In the genomic region with DNA sequence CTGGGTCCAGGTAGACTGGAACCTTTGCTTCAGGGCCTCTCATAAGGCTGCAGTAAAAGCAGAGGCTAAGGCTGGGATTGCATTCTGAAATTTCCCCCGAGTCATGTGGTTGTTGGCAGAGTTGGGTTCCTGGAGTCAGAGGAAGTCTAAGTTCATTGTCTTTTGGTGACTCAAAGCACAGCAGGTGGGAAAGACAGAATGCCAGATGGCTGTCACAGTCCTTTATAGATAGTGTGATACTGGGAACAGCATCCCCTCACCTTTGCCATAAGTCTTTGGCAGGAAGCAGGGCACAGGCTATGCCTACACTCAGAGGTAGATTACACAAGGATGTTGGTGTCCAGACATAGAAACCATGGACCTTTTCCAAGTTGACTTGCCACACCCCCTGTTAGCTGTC, we compare ENCODE assay signal across 31 mouse cellular contexts. TPM values are rescaled to one million over a fixed set of nuclear protein-coding genes. Genes with fewer than 3 reads are reported as not detected.
DNase-seq lines count a peak whose midpoint lies in the region; ATAC-seq lines count a peak whose summit lies in the region.
"Had no signal": no experiment of that assay in that cellular context is flagged by ENCODE, and none has a peak within 500 bp of the region (broad histone marks: within the 10 kb centered on the region; RNA-seq: fewer than 3 reads in every experiment).

No protein-coding gene starts in this region.

- no peak overlapping the region for H3K9ac ChIP-seq in embryonic facial prominence, embryonic 15.5 days
- H3K9ac ChIP-seq: embryonic facial prominence, embryonic 12.5 days; hindbrain, embryonic 13.5 days; limb, embryonic 13.5 days; liver, embryonic 12.5 days; liver, postnatal 0 days; midbrain, embryonic 12.5 days; neural tube, embryonic 12.5 days had no signal

- no peaks in the 10 kb centered on the region for H3K36me3 ChIP-seq in embryonic facial prominence, embryonic 15.5 days
- H3K36me3 ChIP-seq in embryonic facial prominence, embryonic 10.5 days (replicated peaks) = no peaks in the 10 kb centered on the region
- H3K36me3 ChIP-seq: embryonic facial prominence, embryonic 12.5 days; hindbrain, embryonic 13.5 days; limb, embryonic 13.5 days; liver, embryonic 12.5 days; midbrain, embryonic 12.5 days; neural tube, embryonic 12.5 days had no signal

- peak; percentile 29; the same call in 1 of the 2 replicates for ATAC-seq in embryonic facial prominence, embryonic 15.5 days (ENCODE audit: insufficient number of reproducible peaks, low FRiP score, low TSS enrichment, low read depth)
- ATAC-seq: forebrain, embryonic 16.5 days; intestine, embryonic 16.5 days; liver, embryonic 12.5 days; liver, postnatal 0 days had no signal

- no peak overlapping the region for H3K4me3 ChIP-seq in embryonic facial prominence, embryonic 15.5 days (replicated peaks)
- no peak overlapping the region for H3K4me3 ChIP-seq in embryonic facial prominence, embryonic 10.5 days
- H3K4me3 ChIP-seq: embryonic facial prominence, embryonic 12.5 days; gastrocnemius, adult 2 months; hindbrain, embryonic 13.5 days; limb, embryonic 13.5 days; liver, embryonic 12.5 days; megakaryocyte, embryonic 14.5 days; midbrain, embryonic 12.5 days; myocyte; neural tube, embryonic 12.5 days had no signal

- no peak overlapping the region for H3K4me2 ChIP-seq in embryonic facial prominence, embryonic 15.5 days (replicated peaks)
- H3K4me2 ChIP-seq: embryonic facial prominence, embryonic 12.5 days; heart, embryonic 11.5 days; hindbrain, embryonic 13.5 days; limb, embryonic 13.5 days; liver, embryonic 12.5 days; midbrain, embryonic 12.5 days; neural tube, embryonic 12.5 days had no signal

- no peak overlapping the region for H3K27ac ChIP-seq in embryonic facial prominence, embryonic 15.5 days (replicated peaks)
- H3K27ac ChIP-seq in embryonic facial prominence, embryonic 10.5 days (replicated peaks) = no peak overlapping the region
- H3K27ac ChIP-seq: embryonic facial prominence, embryonic 12.5 days; gastrocnemius, adult 2 months; hindbrain, embryonic 13.5 days; limb, embryonic 13.5 days; liver, embryonic 12.5 days; midbrain, embryonic 12.5 days; neural tube, embryonic 12.5 days had no signal

- no peaks in the 10 kb centered on the region for H3K27me3 ChIP-seq in embryonic facial prominence, embryonic 15.5 days
- no peaks in the 10 kb centered on the region for H3K27me3 ChIP-seq in embryonic facial prominence, embryonic 10.5 days (replicated peaks; ENCODE audit: low read depth, poor library complexity, severe bottlenecking)
- H3K27me3 ChIP-seq: embryonic facial prominence, embryonic 12.5 days; hindbrain, embryonic 13.5 days; liver, embryonic 12.5 days; megakaryocyte, embryonic 14.5 days; midbrain, embryonic 12.5 days; neural tube, embryonic 12.5 days had no signal

- 88% methylated on average over 1 of the region's 1 CpGs for WGBS in embryonic facial prominence, embryonic 15.5 days
- 93% methylated on average over 1 of the region's 1 CpGs for WGBS in embryonic facial prominence, embryonic 10.5 days

- DNase-seq in embryonic facial prominence, embryonic 10.5 days (ENCODE audit: low spot score) = no peak
- peak; percentile 37 for DNase-seq in brain, adult 2 months (ENCODE audit: low read depth, low spot score)
- DNase-seq in cerebellum, adult 9-10 months = peak; percentile 47
- DNase-seq in cerebellum, postnatal 36 days = peak; percentile 49 to 64
- no peak for DNase-seq in ovary, postnatal 14 days (ENCODE audit: low spot score)
- no peak for DNase-seq in layer of hippocampus, postnatal 10 days (ENCODE audit: low spot score in 2 of 2)
- DNase-seq in urinary bladder, postnatal 25 days (ENCODE audit: low spot score) = no peak
- DNase-seq: adrenal gland, postnatal 14 days; gastrocnemius, adult 2 months; gastrocnemius, postnatal 36 days; heart, postnatal 4 days; kidney, adult 9 months; kidney, postnatal 10 days; layer of hippocampus, adult 9-11 months; liver, postnatal 0 days; lung, postnatal 4 days; right cerebral cortex, postnatal 4 days; thymus, postnatal 4 days had no signal

- H3K9me3 ChIP-seq in embryonic facial prominence, embryonic 15.5 days (replicated peaks) = no peaks in the 10 kb centered on the region
- no peaks in the 10 kb centered on the region for H3K9me3 ChIP-seq in embryonic facial prominence, embryonic 10.5 days
- H3K9me3 ChIP-seq: embryonic facial prominence, embryonic 12.5 days; hindbrain, embryonic 13.5 days; limb, embryonic 13.5 days; midbrain, embryonic 12.5 days; neural tube, embryonic 12.5 days had no signal

- H3K4me1 ChIP-seq in embryonic facial prominence, embryonic 15.5 days = no peaks in the 10 kb centered on the region
- no peaks in the 10 kb centered on the region for H3K4me1 ChIP-seq in embryonic facial prominence, embryonic 10.5 days
- H3K4me1 ChIP-seq: embryonic facial prominence, embryonic 12.5 days; hindbrain, embryonic 13.5 days; limb, embryonic 13.5 days; liver, embryonic 12.5 days; megakaryocyte, embryonic 14.5 days; midbrain, embryonic 12.5 days; neural tube, embryonic 12.5 days had no signal

RNA-seq across cellular contexts. Expression of gene Adamts18, which starts 47.9 kb away (rescaled TPM):
- 7.9 and 9.3 TPM in 2 replicates for polyA plus RNA-seq in embryonic facial prominence, embryonic 15.5 days (2015; fragmentation: Nextera tagmentation; extraction: Ambion mirVana)
- 3.7 and 4.6 TPM in 2 replicates for polyA plus RNA-seq in embryonic facial prominence, embryonic 10.5 days (2016; fragmentation: Nextera tagmentation; extraction: Ambion mirVana)
- total RNA-seq in layer of hippocampus, postnatal 10 days (2021) = 10 to 100 TPM in 1 of 2 experiments, 1 to 10 TPM in 1; 9.6 to 11.2 TPM
- total RNA-seq: MEL had no signal
- polyA plus RNA-seq: liver, postnatal 0 days; myocyte had no signal

Comparison
In these comparisons a context has a peak if more than half of its experiments do, and no peak if none do; other contexts are left out.
1. DNase-seq: peak in brain, adult 2 months (single experiment), cerebellum, adult 9-10 months (single experiment) and cerebellum, postnatal 36 days (2 of 2); none in embryonic facial prominence, embryonic 10.5 days (single experiment), ovary, postnatal 14 days (single experiment), layer of hippocampus, postnatal 10 days (0 of 2) and urinary bladder, postnatal 25 days (single experiment).